Mouse (Mus musculus): Measurements from ENCODE around the gene Epb41l1. TPM values are rescaled to one million over a fixed set of nuclear protein-coding genes. Genes with fewer than 3 reads are reported as not detected.

Epb41l1 gene
- polyA plus RNA-seq, 1 experiment from 2014 or later = 0.67 TPM

- peak; percentile 83 for ATAC-seq (ENCODE audit: low read depth)
- Histone ChIP-seq H3K9ac (ENCODE audit: low read depth, low read length) (peak overlapping the region; percentile 46), H3K9me3 (replicated peaks; ENCODE audit: control insufficient read depth, low read length) (no peaks in the 10 kb centered on the region), H3K4me1 (ENCODE audit: control insufficient read depth, low read depth, low read length) (peaks cover 39% of the 10 kb centered on the region), H3K4me3 (ENCODE audit: low read depth, low read length) (peak overlapping the region; percentile 29), H3K36me3 (ENCODE audit: control insufficient read depth, insufficient read depth) (no peaks in the 10 kb centered on the region), H3K27me3 (ENCODE audit: control insufficient read depth, insufficient read depth, low read depth, low read length) (no peaks in the 10 kb centered on the region), H3K4me2 (ENCODE audit: low read depth, low read length) (peak overlapping the region; percentile 64), H3K27ac (ENCODE audit: low read length) (peak overlapping the region; percentile 94)
- WGBS (ENCODE audit: insufficient replicate concordance) = 46% methylated on average over 9 of the region's 9 CpGs
Measured at GRCm38 (mm10) chr2:156494465-156494864, 73.8 kb downstream of the Epb41l1 start.

DNA sequence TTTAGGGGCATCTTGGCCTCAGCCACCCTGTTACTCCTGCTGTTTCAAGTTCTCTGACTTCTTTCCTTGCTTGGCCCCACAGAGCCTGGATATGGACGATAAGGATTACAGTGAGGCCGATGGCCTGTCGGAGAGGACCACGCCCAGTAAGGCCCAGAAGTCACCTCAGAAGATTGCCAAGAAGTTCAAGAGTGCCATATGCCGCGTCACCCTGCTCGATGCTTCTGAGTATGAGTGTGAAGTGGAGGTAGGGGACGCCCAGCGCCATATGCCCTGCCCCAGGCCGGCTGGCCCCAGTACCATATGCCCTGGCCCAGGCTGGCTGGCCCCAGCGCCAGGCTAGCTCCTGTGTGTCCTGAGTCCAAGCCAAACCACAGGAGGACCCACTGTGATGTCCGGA is 74.2 kb downstream of the Epb41l1 start:
- 49% methylated on average over 12 of the region's 12 CpGs for WGBS (ENCODE audit: insufficient replicate concordance)
- Histone ChIP-seq H3K36me3 (ENCODE audit: control insufficient read depth, insufficient read depth) (no peaks in the 10 kb centered on the region), H3K27me3 (ENCODE audit: control insufficient read depth, insufficient read depth, low read depth, low read length) (no peaks in the 10 kb centered on the region), H3K27ac (ENCODE audit: low read length) (peak overlapping the region; percentile 94), H3K4me3 (ENCODE audit: low read depth, low read length) (peak overlapping the region; percentile 29), H3K9ac (ENCODE audit: low read depth, low read length) (peak overlapping the region; percentile 48), H3K4me1 (ENCODE audit: control insufficient read depth, low read depth, low read length) (peaks cover 39% of the 10 kb centered on the region), H3K9me3 (replicated peaks; ENCODE audit: control insufficient read depth, low read length) (no peaks in the 10 kb centered on the region), H3K4me2 (ENCODE audit: low read depth, low read length) (peak overlapping the region; percentile 64)
- peak; percentile 97 for ATAC-seq (ENCODE audit: low read depth)

- H3K4me3 ChIP-seq (ENCODE audit: low read depth, low read length) = no peak overlapping the region
- no peak overlapping the region for H3K4me2 ChIP-seq (ENCODE audit: low read depth, low read length)
- H3K36me3 ChIP-seq (ENCODE audit: control insufficient read depth, insufficient read depth) = no peaks in the 10 kb centered on the region
- no peak overlapping the region for H3K9ac ChIP-seq (ENCODE audit: low read depth, low read length)
- 0 out of 2 replicates have a peak overlapping the region, but pooled peaks have one; percentile 4 for H3K27ac ChIP-seq (ENCODE audit: low read length)
- H3K4me1 ChIP-seq (ENCODE audit: control insufficient read depth, low read depth, low read length) = peaks cover 35% of the 10 kb centered on the region
- ATAC-seq (ENCODE audit: low read depth) = no peak
- no peaks in the 10 kb centered on the region for H3K9me3 ChIP-seq (replicated peaks; ENCODE audit: control insufficient read depth, low read length)
- 68% methylated on average over 5 of the region's 5 CpGs for WGBS (ENCODE audit: insufficient replicate concordance)
- no peaks in the 10 kb centered on the region for H3K27me3 ChIP-seq (ENCODE audit: control insufficient read depth, insufficient read depth, low read depth, low read length)
Measured at GRCm38 (mm10) chr2:156496816-156497566, 76.3 kb downstream of the Epb41l1 start.

- H3K4me1 ChIP-seq (ENCODE audit: control insufficient read depth, low read depth, low read length) = peaks cover 34% of the 10 kb centered on the region
- H3K36me3 ChIP-seq (ENCODE audit: control insufficient read depth, insufficient read depth) = no peaks in the 10 kb centered on the region
- H3K27me3 ChIP-seq (ENCODE audit: control insufficient read depth, insufficient read depth, low read depth, low read length) = no peaks in the 10 kb centered on the region
- H3K27ac ChIP-seq (ENCODE audit: low read length) = no peak overlapping the region
- ATAC-seq (ENCODE audit: low read depth) = no peak
- no peaks in the 10 kb centered on the region for H3K9me3 ChIP-seq (replicated peaks; ENCODE audit: control insufficient read depth, low read length)
- H3K4me3 ChIP-seq (ENCODE audit: low read depth, low read length) = no peak overlapping the region
- H3K4me2 ChIP-seq (ENCODE audit: low read depth, low read length) = no peak overlapping the region
- H3K9ac ChIP-seq (ENCODE audit: low read depth, low read length) = no peak overlapping the region
- WGBS (ENCODE audit: insufficient replicate concordance) = 36% methylated on average over 5 of the region's 5 CpGs
Measured at GRCm38 (mm10) chr2:156497915-156498314, 77.2 kb downstream of the Epb41l1 start.

DNA sequence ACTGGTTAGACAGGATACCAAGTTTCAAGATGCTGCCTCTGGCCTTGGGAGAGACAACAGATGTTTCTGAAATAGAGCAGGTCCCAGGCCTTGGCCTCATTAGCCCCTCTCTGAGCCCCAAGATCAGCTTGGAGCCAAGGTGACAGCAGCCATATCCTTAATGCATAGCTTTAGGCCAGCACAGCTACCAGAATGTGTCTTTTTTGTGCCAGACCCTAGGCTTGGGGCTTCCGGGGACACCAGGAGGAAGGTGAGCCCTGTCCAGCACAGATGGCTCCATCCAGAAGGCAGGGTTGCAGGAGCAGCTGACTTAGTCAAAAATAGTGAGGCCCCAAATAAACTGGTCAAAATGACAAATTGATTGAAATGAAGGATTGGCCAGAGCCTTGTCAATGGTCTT is 80.3 kb downstream of the Epb41l1 start:
- Histone ChIP-seq H3K4me2 (ENCODE audit: low read depth, low read length) (no peak overlapping the region), H3K9ac (ENCODE audit: low read depth, low read length) (no peak overlapping the region), H3K4me1 (ENCODE audit: control insufficient read depth, low read depth, low read length) (peaks cover 8% of the 10 kb centered on the region), H3K9me3 (replicated peaks; ENCODE audit: control insufficient read depth, low read length) (no peaks in the 10 kb centered on the region), H3K27ac (ENCODE audit: low read length) (no peak overlapping the region), H3K36me3 (ENCODE audit: control insufficient read depth, insufficient read depth) (no peaks in the 10 kb centered on the region), H3K4me3 (ENCODE audit: low read depth, low read length) (no peak overlapping the region), H3K27me3 (ENCODE audit: control insufficient read depth, insufficient read depth, low read depth, low read length) (no peaks in the 10 kb centered on the region)
- ATAC-seq (ENCODE audit: low read depth) = no peak
- WGBS (ENCODE audit: insufficient replicate concordance) = 87% methylated on average over 1 of the region's 1 CpGs

- no peak overlapping the region for H3K4me3 ChIP-seq (ENCODE audit: low read depth, low read length)
- WGBS (ENCODE audit: insufficient replicate concordance) = 66% methylated on average over 13 of the region's 13 CpGs
- no peaks in the 10 kb centered on the region for H3K4me1 ChIP-seq (ENCODE audit: control insufficient read depth, low read depth, low read length)
- H3K9me3 ChIP-seq (replicated peaks; ENCODE audit: control insufficient read depth, low read length) = no peaks in the 10 kb centered on the region
- H3K36me3 ChIP-seq (ENCODE audit: control insufficient read depth, insufficient read depth) = no peaks in the 10 kb centered on the region
- H3K27ac ChIP-seq (ENCODE audit: low read length) = no peak overlapping the region
- no peak for ATAC-seq (ENCODE audit: low read depth)
- no peaks in the 10 kb centered on the region for H3K27me3 ChIP-seq (ENCODE audit: control insufficient read depth, insufficient read depth, low read depth, low read length)
- no peak overlapping the region for H3K9ac ChIP-seq (ENCODE audit: low read depth, low read length)
- H3K4me2 ChIP-seq (ENCODE audit: low read depth, low read length) = no peak overlapping the region
Measured at GRCm38 (mm10) chr2:156505533-156505932, 84.8 kb downstream of the Epb41l1 start.

DNA sequence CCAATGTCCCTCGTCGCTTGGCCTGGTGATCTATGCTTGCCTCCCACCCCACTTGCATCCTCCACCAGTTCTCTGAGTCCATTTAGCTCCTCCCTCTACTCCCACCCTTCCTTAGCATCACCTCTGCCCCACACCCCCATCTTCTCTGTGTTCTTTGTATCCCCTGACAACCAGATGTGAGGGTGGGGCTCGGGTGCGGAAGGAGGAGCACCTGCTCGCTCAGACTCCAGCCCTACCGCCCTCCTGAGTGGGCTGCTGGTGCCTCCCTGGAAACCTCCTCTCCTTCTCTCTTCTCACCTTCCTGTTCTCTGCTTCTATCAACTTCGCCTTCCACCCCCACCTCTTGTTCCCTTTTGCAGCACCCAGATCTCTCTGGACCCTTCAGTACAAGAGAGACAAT is 91.3 kb downstream of the Epb41l1 start:
- Histone ChIP-seq H3K9ac (ENCODE audit: low read depth, low read length) (no peak overlapping the region), H3K9me3 (replicated peaks; ENCODE audit: control insufficient read depth, low read length) (no peaks in the 10 kb centered on the region), H3K4me1 (ENCODE audit: control insufficient read depth, low read depth, low read length) (no peaks in the 10 kb centered on the region; the same call in none of the 2 replicates), H3K4me2 (ENCODE audit: low read depth, low read length) (no peak overlapping the region), H3K27me3 (ENCODE audit: control insufficient read depth, insufficient read depth, low read depth, low read length) (no peaks in the 10 kb centered on the region), H3K36me3 (ENCODE audit: control insufficient read depth, insufficient read depth) (no peaks in the 10 kb centered on the region), H3K27ac (ENCODE audit: low read length) (no peak overlapping the region), H3K4me3 (ENCODE audit: low read depth, low read length) (no peak overlapping the region)
- WGBS (ENCODE audit: insufficient replicate concordance) = 64% methylated on average over 7 of the region's 7 CpGs
- ATAC-seq (ENCODE audit: low read depth) = no peak

DNA sequence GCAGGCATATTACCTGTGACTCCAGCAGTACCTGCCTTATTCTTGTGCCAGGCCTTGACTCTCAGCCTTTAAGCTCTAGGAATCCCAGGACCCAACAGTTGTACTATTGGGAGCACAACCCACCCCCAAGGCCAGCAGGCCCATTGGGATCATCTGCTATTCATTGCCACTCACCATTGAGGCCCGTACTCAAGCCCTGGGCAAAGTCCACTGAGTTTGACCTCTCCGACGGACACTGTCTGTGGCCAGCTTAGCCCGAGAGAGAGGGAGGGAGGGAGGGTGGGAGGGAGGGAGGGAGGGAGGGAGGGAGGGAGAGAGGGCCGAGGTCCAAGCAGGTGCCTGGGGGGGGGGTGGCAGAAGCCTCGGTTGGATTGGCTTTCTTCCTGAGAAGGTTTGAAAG is 91.9 kb downstream of the Epb41l1 start:
- Histone ChIP-seq H3K4me3 (ENCODE audit: low read depth, low read length) (no peak overlapping the region), H3K4me2 (ENCODE audit: low read depth, low read length) (no peak overlapping the region), H3K9me3 (replicated peaks; ENCODE audit: control insufficient read depth, low read length) (no peaks in the 10 kb centered on the region), H3K36me3 (ENCODE audit: control insufficient read depth, insufficient read depth) (no peaks in the 10 kb centered on the region), H3K27me3 (ENCODE audit: control insufficient read depth, insufficient read depth, low read depth, low read length) (no peaks in the 10 kb centered on the region), H3K4me1 (ENCODE audit: control insufficient read depth, low read depth, low read length) (no peaks in the 10 kb centered on the region; the same call in none of the 2 replicates), H3K9ac (ENCODE audit: low read depth, low read length) (no peak overlapping the region), H3K27ac (ENCODE audit: low read length) (no peak overlapping the region)
- 53% methylated on average over 4 of the region's 6 CpGs for WGBS (ENCODE audit: insufficient replicate concordance)
- peak; percentile 44; the same call in 1 of the 2 replicates for ATAC-seq (ENCODE audit: low read depth)

GRCm38 (mm10) chr2:156515102-156515501 is 94.4 kb downstream of the Epb41l1 start:
- Histone ChIP-seq H3K27me3 (ENCODE audit: control insufficient read depth, insufficient read depth, low read depth, low read length) (no peaks in the 10 kb centered on the region), H3K4me3 (ENCODE audit: low read depth, low read length) (no peak overlapping the region), H3K9ac (ENCODE audit: low read depth, low read length) (no peak overlapping the region), H3K36me3 (ENCODE audit: control insufficient read depth, insufficient read depth) (no peaks in the 10 kb centered on the region), H3K4me2 (ENCODE audit: low read depth, low read length) (no peak overlapping the region), H3K4me1 (ENCODE audit: control insufficient read depth, low read depth, low read length) (no peaks in the 10 kb centered on the region; the same call in none of the 2 replicates), H3K9me3 (replicated peaks; ENCODE audit: control insufficient read depth, low read length) (no peaks in the 10 kb centered on the region), H3K27ac (ENCODE audit: low read length) (no peak overlapping the region)
- no peak for ATAC-seq (ENCODE audit: low read depth)
- 69% methylated on average over 9 of the region's 9 CpGs for WGBS (ENCODE audit: insufficient replicate concordance)

Data from liver, embryonic 16.5 days (tissue).